Mouse (Mus musculus) midbrain, embryonic 14.5 days (tissue): ENCODE measurements around the gene Cela3b. TPM values are rescaled to one million over a fixed set of nuclear protein-coding genes. Genes with fewer than 3 reads are reported as not detected.

Source experiments
- ATAC-seq: fragments of 200-750 bp; cut with Nextera tagmentation; 2 replicates; pipeline ENCODE4 v1.8.0; 2017; ENCODE audit warnings: moderate number of reproducible peaks, moderate library complexity; ENCODE audit not compliant: low FRiP score, low TSS enrichment
- DNase-seq: peaks from one replicate; pipeline ENCODE4 v3.0.0-alpha.2; 2015
- H3K27ac ChIP-seq: fragments of 300-500 bp; sonication (generic); replicated peaks from 2 replicates; pipeline ENCODE4 v1.5.1; 2014; ENCODE audit warnings: mild to moderate bottlenecking, low read depth, low read length, moderate library complexity
- H3K27me3 ChIP-seq: fragments of 300-500 bp; sonication (generic); 2 replicates; pipeline ENCODE4 v1.6.1; 2014; ENCODE audit warnings: low read length, control low read depth, mixed read lengths; ENCODE audit not compliant: control insufficient read depth, insufficient read depth
- H3K36me3 ChIP-seq: fragments of 300-500 bp; sonication (generic); 2 replicates; pipeline ENCODE4 v1.6.1; 2014; ENCODE audit warnings: low read length, control low read depth; ENCODE audit not compliant: control insufficient read depth, insufficient read depth
- H3K4me1 ChIP-seq: fragments of 300-500 bp; sonication (generic); 2 replicates; pipeline ENCODE4 v1.6.1; 2014; ENCODE audit warnings: mild to moderate bottlenecking, antibody characterized with exemption, low read length, control low read depth; ENCODE audit not compliant: control insufficient read depth, insufficient read depth
- H3K4me2 ChIP-seq: fragments of 300-500 bp; sonication (generic); 2 replicates; pipeline ENCODE4 v1.6.1; 2014; ENCODE audit warnings: mild to moderate bottlenecking, low read length, moderate library complexity
- H3K4me3 ChIP-seq: fragments of 300-500 bp; sonication (generic); replicated peaks from 2 replicates; pipeline ENCODE4 v1.5.1; 2014; ENCODE audit warnings: low read depth, low read length
- H3K9ac ChIP-seq: fragments of 300-500 bp; sonication (generic); replicated peaks from 2 replicates; pipeline ENCODE4 v1.6.1; 2014; ENCODE audit warnings: mild to moderate bottlenecking, low read length, moderate library complexity
- H3K9me3 ChIP-seq: fragments of 300-500 bp; sonication (generic); 2 replicates; pipeline ENCODE4 v1.6.1; 2016; ENCODE audit warnings: low read length, control low read depth, mixed read lengths; ENCODE audit not compliant: control insufficient read depth
- WGBS: fragments of 180-500 bp; shearing (Covaris S2); extraction: QIAGEN DNeasy Blood & Tissue Kit; methylation state at CpG from one replicate; pipeline ENCODE4 v1.1.7; 2014; 5-methylcytosine and 5-hydroxymethylcytosine counted together
- polyA plus RNA-seq: library from polyadenylated mRNA; unstranded; fragments of >200 nt; fragmentation: Nextera tagmentation; extraction: Ambion mirVana; gene quantifications from 2 replicates; pipeline ENCODE4 v1.2.1, GENCODE M21; 2014

The Cela3b gene
- polyA plus RNA-seq, 1 experiment from 2014 or later, result not detected

- H3K4me1 ChIP-seq, result peaks cover 23% of the 10 kb centered on the region
- H3K4me3 ChIP-seq, result no peak overlapping the region
- DNase-seq, result no peak
- no peak overlapping the region for H3K4me2 ChIP-seq
- no peaks in the 10 kb centered on the region for H3K9me3 ChIP-seq
- H3K27me3 ChIP-seq, result no peaks in the 10 kb centered on the region
- H3K27ac ChIP-seq, result no peak overlapping the region
- ATAC-seq, result no peak
- no peaks in the 10 kb centered on the region for H3K36me3 ChIP-seq
- whole genome bisulfite sequencing, result 80% methylated on average over 18 of the region's 18 CpGs
- no peak overlapping the region for H3K9ac ChIP-seq
These were observed 43.5 kb upstream of the Cela3b start for GRCm38 (mm10) chr4:137473701-137474388.

DNA sequence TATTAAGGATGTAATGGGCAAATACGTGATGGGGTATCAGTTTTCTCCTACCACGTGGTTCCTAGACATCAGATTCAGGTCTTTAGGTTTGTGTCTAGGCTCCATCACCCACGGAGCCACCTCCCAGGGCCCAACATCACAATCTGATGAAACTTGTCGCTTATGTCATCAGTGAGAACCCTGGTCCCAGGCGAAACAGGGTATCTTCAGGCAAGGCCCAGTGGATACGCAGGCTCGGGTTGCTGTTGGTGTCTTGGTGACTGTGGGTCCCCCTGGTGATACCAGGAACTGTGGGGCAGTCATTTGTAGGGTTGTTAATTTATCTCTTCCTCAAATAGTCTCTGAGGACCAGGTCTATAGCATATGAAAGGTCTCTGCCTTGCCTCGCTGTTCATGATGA is 42.9 kb upstream of the Cela3b start:
- H3K27me3 ChIP-seq, result no peaks in the 10 kb centered on the region
- H3K27ac ChIP-seq, result no peak overlapping the region
- no peaks in the 10 kb centered on the region for H3K9me3 ChIP-seq
- H3K36me3 ChIP-seq, result no peaks in the 10 kb centered on the region
- whole genome bisulfite sequencing, result 94% methylated on average over 8 of the region's 8 CpGs
- no peak overlapping the region for H3K4me3 ChIP-seq
- DNase-seq (no peak), ATAC-seq (no peak)
- H3K4me2 ChIP-seq, result no peak overlapping the region
- H3K9ac ChIP-seq, result no peak overlapping the region
- peaks cover 25% of the 10 kb centered on the region for H3K4me1 ChIP-seq

GRCm38 (mm10) chr4:137471326-137471725 is 41.0 kb upstream of the Cela3b start:
- Histone ChIP-seq H3K4me2 (no peak overlapping the region), H3K9me3 (no peaks in the 10 kb centered on the region), H3K27me3 (no peaks in the 10 kb centered on the region), H3K27ac (no peak overlapping the region), H3K36me3 (no peaks in the 10 kb centered on the region), H3K4me3 (no peak overlapping the region), H3K9ac (no peak overlapping the region), H3K4me1 (peaks cover 16% of the 10 kb centered on the region)
- DNase-seq (no peak), ATAC-seq (no peak)
- 69% methylated on average over 8 of the region's 8 CpGs for WGBS

DNA sequence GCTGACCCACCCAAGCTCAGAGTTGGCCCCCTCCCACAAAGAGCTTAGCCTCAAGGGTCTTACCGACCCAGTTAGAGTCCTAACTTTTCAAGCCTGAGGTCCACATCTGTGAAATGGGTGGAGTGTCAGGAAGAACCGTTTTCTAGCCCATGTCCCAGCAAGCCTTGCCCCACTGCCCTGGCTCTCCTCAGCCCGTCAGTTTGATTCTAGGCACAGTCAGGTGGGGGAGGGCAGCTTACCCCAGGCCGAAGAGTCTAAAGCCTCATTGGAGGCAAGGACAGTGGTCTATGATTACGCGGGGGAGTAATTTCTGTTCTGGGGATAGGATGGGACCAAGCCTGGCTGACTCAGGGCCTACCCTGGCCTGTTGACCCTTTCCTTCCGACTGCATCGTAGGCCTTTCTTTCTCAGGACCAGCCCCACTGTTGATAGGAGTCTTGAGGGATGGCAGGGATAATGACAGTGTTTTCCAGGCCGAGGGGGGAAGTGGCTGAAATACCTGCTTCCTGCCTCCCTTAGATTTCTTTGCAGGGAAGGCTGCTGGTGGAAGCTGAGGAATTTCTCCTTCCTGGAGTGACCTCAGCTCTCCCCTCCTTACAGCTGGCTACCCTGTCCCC is 40.5 kb upstream of the Cela3b start:
- peaks cover 13% of the 10 kb centered on the region for H3K4me1 ChIP-seq
- H3K4me3 ChIP-seq, result no peak overlapping the region
- H3K27me3 ChIP-seq, result no peaks in the 10 kb centered on the region
- ATAC-seq (no peak), DNase-seq (no peak)
- no peaks in the 10 kb centered on the region for H3K9me3 ChIP-seq
- no peak overlapping the region for H3K9ac ChIP-seq
- no peaks in the 10 kb centered on the region for H3K36me3 ChIP-seq
- 80% methylated on average over 9 of the region's 9 CpGs for WGBS
- no peak overlapping the region for H3K27ac ChIP-seq
- H3K4me2 ChIP-seq, result no peak overlapping the region

GRCm38 (mm10) chr4:137469845-137470692 is 39.7 kb upstream of the Cela3b start:
- Histone ChIP-seq H3K27ac (no peak overlapping the region), H3K9me3 (no peaks in the 10 kb centered on the region), H3K36me3 (no peaks in the 10 kb centered on the region), H3K4me3 (no peak overlapping the region; the same call in 1 of the 2 replicates), H3K9ac (no peak overlapping the region), H3K4me1 (peaks cover 13% of the 10 kb centered on the region), H3K27me3 (no peaks in the 10 kb centered on the region), H3K4me2 (peak overlapping the region; percentile 97)
- DNase-seq (no peak), ATAC-seq (no peak)
- WGBS, result 41% methylated on average over 15 of the region's 15 CpGs

DNA sequence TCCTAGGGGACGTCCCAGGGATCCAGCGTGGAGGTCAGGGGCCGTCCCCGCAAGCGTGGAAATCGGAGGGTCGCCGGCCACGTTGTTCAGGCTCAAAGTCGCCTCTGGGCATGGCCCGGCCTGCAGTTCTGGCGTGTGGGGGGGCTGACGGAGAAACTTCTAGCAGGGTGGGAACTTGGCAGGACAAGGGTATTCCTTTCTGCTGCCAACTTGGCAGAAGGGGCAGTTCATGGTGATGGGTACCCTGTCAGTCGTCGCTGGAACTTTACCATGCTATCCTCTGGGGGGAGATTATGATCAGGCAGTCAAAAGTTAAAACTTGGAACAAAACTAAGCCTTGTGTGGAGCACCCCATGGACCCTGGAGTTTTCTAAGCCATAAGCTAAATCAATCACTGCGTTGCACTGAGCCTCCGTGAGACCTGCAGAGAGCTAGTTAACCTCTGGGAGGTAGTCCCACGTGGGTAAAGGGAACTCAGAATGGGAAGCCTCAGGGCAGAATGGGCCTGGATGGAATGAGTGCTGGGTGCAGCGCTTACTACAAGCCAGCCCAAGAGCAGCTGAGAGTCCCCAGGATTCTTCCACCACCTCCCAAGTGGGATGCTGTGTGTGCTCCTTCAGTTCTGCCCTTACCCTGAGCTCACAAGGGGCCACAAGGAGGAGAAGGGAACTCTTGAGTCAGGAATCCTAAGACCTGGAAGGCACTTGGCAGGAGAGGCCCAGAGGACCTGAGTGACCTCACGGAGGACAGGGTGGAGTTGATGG is 38.9 kb upstream of the Cela3b start:
- no peaks in the 10 kb centered on the region for H3K9me3 ChIP-seq
- WGBS, result 5% methylated on average over 20 of the region's 20 CpGs
- no peaks in the 10 kb centered on the region for H3K27me3 ChIP-seq
- peak overlapping the region; percentile 97 for H3K4me2 ChIP-seq
- ATAC-seq (peak; percentile 22; the same call in 1 of the 2 replicates), DNase-seq (peak; percentile 47)
- no peaks in the 10 kb centered on the region for H3K36me3 ChIP-seq
- H3K27ac ChIP-seq, result 0 out of 2 replicates have a peak overlapping the region, but pooled peaks have one; percentile 8
- peaks cover 13% of the 10 kb centered on the region for H3K4me1 ChIP-seq
- peak overlapping the region; percentile 46 for H3K4me3 ChIP-seq
- peak overlapping the region; percentile 57 for H3K9ac ChIP-seq

- Histone ChIP-seq H3K9ac (peak within 1 kb of the TSS; percentile 57), H3K9me3 (no peaks in the 10 kb centered on the region), H3K27me3 (no peaks in the 10 kb centered on the region), H3K36me3 (no peaks in the 10 kb centered on the region), H3K27ac (0 out of 2 replicates have a peak within 1 kb of the TSS, but pooled peaks have one; percentile 8), H3K4me3 (peak within 1 kb of the TSS; percentile 46), H3K4me1 (peaks cover 13% of the 10 kb centered on the region), H3K4me2 (peak within 1 kb of the TSS; percentile 97)
- ATAC-seq (peak; percentile 88), DNase-seq (peak; percentile 93)
- under 1% methylated on average over 72 of the region's 72 CpGs for WGBS
These were observed 38.1 kb upstream of the Cela3b start, which contains the start of gene Hspg2 for GRCm38 (mm10) chr4:137468260-137469080. TSS of gene Hspg2 (plus strand) at chr4:137468769.
